Mouse (Mus musculus): ENCODE results near the gene Tusc2. TPM values are rescaled to one million over a fixed set of nuclear protein-coding genes. Genes with fewer than 3 reads are reported as not detected.

Tusc2 gene
- total and polyA plus RNA-seq, 3 experiments = 36.2 to 48.9 TPM; not detected in 1

DNA sequence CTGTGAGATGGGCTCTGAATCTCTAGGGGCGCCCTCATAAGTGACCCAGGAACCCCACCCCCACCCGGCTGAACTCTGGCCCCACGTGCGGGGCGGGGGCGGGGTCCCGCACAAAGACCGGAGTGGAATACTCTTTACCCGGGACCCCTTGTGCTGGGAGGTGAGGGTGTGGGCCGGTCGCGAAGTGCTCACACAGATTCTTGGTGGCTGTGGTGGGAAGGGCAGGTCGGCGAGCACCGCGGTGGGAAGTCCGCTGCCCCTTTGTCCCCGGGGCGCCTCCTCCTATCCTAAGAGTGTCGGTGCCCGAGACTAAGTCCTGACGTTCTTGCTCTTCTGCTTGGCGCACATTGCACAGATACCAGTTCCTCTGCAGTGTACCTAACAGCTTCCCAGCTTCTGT is 6.2 kb downstream of the Tusc2 start (continued):
- TF ChIP-seq ZNF384 (IDR thresholded peaks at IDR 0.05; ENCODE audit: low read depth, low read length) (no peak), ZC3H11A (IDR thresholded peaks at IDR 0.05; ENCODE audit: low read depth, low read length) (no peak)

GRCm38 (mm10) chr9:107570016-107570415 is 7.0 kb downstream of the Tusc2 start:
- TF ChIP-seq JUND (IDR thresholded peaks at IDR 0.05; ENCODE audit: low read depth, low read length) (no peak), ETS1 (IDR thresholded peaks at IDR 0.05; ENCODE audit: low read depth, low read length) (0 out of 2 replicates have a peak, but pooled peaks have one; percentile 11), TAL1 (IDR thresholded peaks at IDR 0.05; ENCODE audit: low read length) (no peak), USF2 (IDR thresholded peaks at IDR 0.05; ENCODE audit: borderline replicate concordance in 1 of 2, insufficient read depth in 1 of 2, low read depth in 1 of 2, low read length in 2 of 2) (no peak), ZC3H11A (IDR thresholded peaks at IDR 0.05; ENCODE audit: low read depth, low read length) (no peak), MYC (IDR thresholded peaks at IDR 0.05; ENCODE audit: low read depth, low read length) (peak; percentile 4; the same call in 1 of the 2 replicates), GATA1 (IDR thresholded peaks at IDR 0.05; ENCODE audit: low read depth, low read length) (no peak)
- Histone ChIP-seq H3K36me3 (ENCODE audit: control insufficient read depth in 1 of 2, insufficient read depth in 2 of 2, low read length in 2 of 2) (peaks cover 0 to 28% of the 10 kb centered on the region in 2 experiments; a peak in 2 of 4 replicates), H3K27ac (ENCODE audit: control insufficient read depth, low read depth, low read length) (peak overlapping the region; percentile 58), H3K9me3 (replicated peaks; ENCODE audit: insufficient read depth, low read length) (no peaks in the 10 kb centered on the region), H3K4me1 (ENCODE audit: control insufficient read depth in 1 of 2, insufficient read depth in 2 of 2, low read length in 2 of 2) (peaks cover 9 to 43% of the 10 kb centered on the region in 2 experiments), H3K27me3 (ENCODE audit: control insufficient read depth in 1 of 2, insufficient read depth in 2 of 2, low read length in 2 of 2) (no peaks in the 10 kb centered on the region), H3K4me3 (ENCODE audit: control insufficient read depth in 1 of 2, insufficient read depth in 1 of 2, low read depth in 2 of 2, low read length in 2 of 2) (peak overlapping the region; percentile 72 to 76), H3K9ac (ENCODE audit: control insufficient read depth, low read depth, low read length, poor library complexity, severe bottlenecking) (peak overlapping the region; percentile 77), H3K79me2 (ENCODE audit: control insufficient read depth, insufficient read depth, low read length, poor library complexity) (peaks cover 14% of the 10 kb centered on the region)
- DNase-seq (ENCODE audit: low read depth, low spot score) = no peak

DNA sequence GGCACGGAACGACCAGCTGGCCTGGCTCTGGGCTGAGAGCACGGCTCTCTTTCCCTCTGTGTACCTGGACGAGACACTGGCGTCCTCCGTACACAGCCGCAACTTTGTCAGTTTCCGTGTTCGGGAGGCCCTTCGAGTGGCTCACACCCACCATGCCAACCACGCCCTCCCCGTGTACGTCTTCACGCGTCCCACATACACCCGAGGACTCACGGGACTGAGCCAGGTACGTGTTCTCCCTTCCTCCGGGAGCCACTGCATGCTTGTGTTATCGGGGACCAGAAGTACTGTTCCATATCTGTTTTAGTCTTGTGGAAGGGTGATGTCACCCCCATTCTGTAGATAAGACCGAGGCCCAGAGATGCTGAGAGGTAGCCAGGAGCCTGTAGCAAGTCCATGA is 7.8 kb downstream of the Tusc2 start:
- Histone ChIP-seq H3K27ac (ENCODE audit: control insufficient read depth, low read depth, low read length) (peak overlapping the region; percentile 58), H3K9ac (ENCODE audit: control insufficient read depth, low read depth, low read length, poor library complexity, severe bottlenecking) (peak overlapping the region; percentile 77), H3K36me3 (ENCODE audit: control insufficient read depth in 1 of 2, insufficient read depth in 2 of 2, low read length in 2 of 2) (peaks cover 0 to 28% of the 10 kb centered on the region in 2 experiments; a peak in 2 of 4 replicates), H3K27me3 (ENCODE audit: control insufficient read depth in 1 of 2, insufficient read depth in 2 of 2, low read length in 2 of 2) (no peaks in the 10 kb centered on the region), H3K4me3 (ENCODE audit: control insufficient read depth in 1 of 2, insufficient read depth in 1 of 2, low read depth in 2 of 2, low read length in 2 of 2) (peak overlapping the region; percentile 26 to 42), H3K4me1 (ENCODE audit: control insufficient read depth in 1 of 2, insufficient read depth in 2 of 2, low read length in 2 of 2) (peaks cover 9 to 40% of the 10 kb centered on the region in 2 experiments), H3K79me2 (ENCODE audit: control insufficient read depth, insufficient read depth, low read length, poor library complexity) (peaks cover 14% of the 10 kb centered on the region), H3K9me3 (replicated peaks; ENCODE audit: insufficient read depth, low read length) (no peaks in the 10 kb centered on the region)
- DNase-seq (ENCODE audit: low read depth, low spot score) = peak; percentile 73
- no peak; the same call in 1 of the 2 replicates for TF ChIP-seq HCFC1 (IDR thresholded peaks at IDR 0.05; ENCODE audit: low read depth, low read length)
- TF ChIP-seq BHLHE40 (IDR thresholded peaks at IDR 0.05; ENCODE audit: borderline replicate concordance, low read depth, low read length) = peak; percentile 85
- TF ChIP-seq ETS1 (IDR thresholded peaks at IDR 0.05; ENCODE audit: low read depth, low read length) = peak; percentile 92
- TF ChIP-seq KAT2A (conservative IDR thresholded peaks at IDR 0.05; ENCODE audit: low read depth, low read length) = no peak
- TF ChIP-seq MXI1 (IDR thresholded peaks at IDR 0.05; ENCODE audit: low read depth, low read length) = peak; percentile 36; the same call in 1 of the 2 replicates
- 0 out of 2 replicates have a peak, but pooled peaks have one; percentile 63 for TF ChIP-seq MYC (IDR thresholded peaks at IDR 0.05; ENCODE audit: low read depth, low read length)
- no peak for TF ChIP-seq USF2 (IDR thresholded peaks at IDR 0.05; ENCODE audit: borderline replicate concordance in 1 of 2, insufficient read depth in 1 of 2, low read depth in 1 of 2, low read length in 2 of 2)
- no peak for TF ChIP-seq CHD1 (IDR thresholded peaks at IDR 0.05; ENCODE audit: low read depth, low read length)
- TF ChIP-seq POLR2A (IDR thresholded peaks at IDR 0.05; ENCODE audit: control insufficient read depth in 1 of 2, insufficient read depth in 1 of 2, low read depth in 1 of 2, low read length in 2 of 2, poor library complexity in 1 of 2) = no peak; a peak in 1 of 4 replicates
- no peak for TF ChIP-seq SMC3 (IDR thresholded peaks at IDR 0.05; ENCODE audit: low read depth, low read length)
- TF ChIP-seq TAL1 (IDR thresholded peaks at IDR 0.05; ENCODE audit: low read length) = peak; percentile 53
- TF ChIP-seq NRF1 (IDR thresholded peaks at IDR 0.05; ENCODE audit: insufficient read depth, low read depth, low read length, poor library complexity, severe bottlenecking) = no peak; the same call in 1 of the 2 replicates
- TF ChIP-seq JUND (IDR thresholded peaks at IDR 0.05; ENCODE audit: low read depth, low read length) = peak; percentile 68; the same call in 1 of the 2 replicates
- TF ChIP-seq GABPA (IDR thresholded peaks at IDR 0.05; ENCODE audit: low read depth, low read length) = no peak
- TF ChIP-seq MAX (IDR thresholded peaks at IDR 0.05; ENCODE audit: low read length) = peak; percentile 61; the same call in 1 of the 2 replicates
- peak; percentile 88 for TF ChIP-seq GATA1 (IDR thresholded peaks at IDR 0.05; ENCODE audit: low read depth, low read length)
- TF ChIP-seq SIN3A (IDR thresholded peaks at IDR 0.05; ENCODE audit: low read length) = peak; percentile 67
- peak; percentile 85 for TF ChIP-seq TCF12 (IDR thresholded peaks at IDR 0.05; ENCODE audit: low read depth, low read length)
- TF ChIP-seq UBTF (IDR thresholded peaks at IDR 0.05; ENCODE audit: borderline replicate concordance, insufficient read depth, low read depth, low read length) = no peak
- no peak for TF ChIP-seq POLR2AphosphoS2 (IDR thresholded peaks at IDR 0.05; ENCODE audit: low read length)
- TF ChIP-seq NELFE (IDR thresholded peaks at IDR 0.05; ENCODE audit: low read depth, low read length) = no peak
- TF ChIP-seq EP300 (IDR thresholded peaks at IDR 0.05; ENCODE audit: low read depth in 1 of 2, low read length in 2 of 2) = peak; percentile 77 to 83

Measured in MEL (cell line).